Mouse (Mus musculus) T-cell, adult 2 months (primary cell): ENCODE results near the gene Il2rb.

Experiments used
- DNase-seq: peaks from one replicate; pipeline ENCODE4 v3.0.0; 2022; ENCODE audit warnings: low spot score

The Il2rb gene

DNA sequence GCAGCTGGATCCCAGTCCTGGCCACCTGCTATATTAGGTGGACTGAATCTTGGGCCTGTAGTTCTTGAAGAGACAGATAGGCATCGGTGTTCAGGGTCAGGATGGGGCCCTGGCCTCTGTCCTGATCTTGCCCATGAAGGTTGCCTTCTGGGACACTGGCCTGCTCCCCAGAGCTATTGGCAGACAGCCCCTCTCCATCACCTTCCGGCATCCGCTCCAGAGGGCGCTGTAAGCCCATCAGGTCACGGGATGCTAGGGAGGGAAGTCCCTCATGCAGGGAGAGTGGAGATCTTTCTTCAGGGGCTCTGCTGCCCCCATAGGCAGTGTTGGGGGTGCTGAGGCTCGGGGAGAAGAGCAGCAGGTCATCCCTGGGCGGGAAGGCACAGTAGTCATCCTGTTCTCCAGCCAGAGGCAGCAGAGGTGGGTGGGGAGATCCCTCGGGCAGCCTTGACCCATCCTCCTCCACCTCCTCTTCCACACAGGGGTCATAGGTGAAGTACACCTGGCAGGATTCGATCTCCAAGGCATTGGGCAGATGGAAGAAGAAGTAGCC lies 13.5 kb downstream of the Il2rb start:
- DNase-seq, result no peak

DNA sequence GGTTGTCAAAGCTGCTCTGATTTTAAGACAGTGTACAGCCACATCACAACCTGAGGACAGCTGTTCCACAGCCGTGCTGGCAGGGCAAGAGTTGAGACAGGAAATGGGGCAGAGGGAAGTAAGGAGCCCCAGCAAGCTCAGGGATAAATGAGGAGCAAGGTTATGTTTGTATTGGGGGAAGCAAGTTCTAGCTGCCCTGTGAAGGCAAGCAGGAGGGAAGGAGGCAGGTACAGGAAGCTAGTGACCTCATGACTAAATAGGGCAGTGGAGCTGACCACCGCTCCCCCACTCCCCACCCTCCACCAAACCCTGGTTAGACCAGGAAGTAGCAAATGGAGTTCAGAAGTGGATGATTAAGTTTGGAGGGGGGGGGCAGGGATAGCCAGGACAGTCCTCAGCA lies 14.1 kb downstream of the Il2rb start:
- no peak for DNase-seq

DNA sequence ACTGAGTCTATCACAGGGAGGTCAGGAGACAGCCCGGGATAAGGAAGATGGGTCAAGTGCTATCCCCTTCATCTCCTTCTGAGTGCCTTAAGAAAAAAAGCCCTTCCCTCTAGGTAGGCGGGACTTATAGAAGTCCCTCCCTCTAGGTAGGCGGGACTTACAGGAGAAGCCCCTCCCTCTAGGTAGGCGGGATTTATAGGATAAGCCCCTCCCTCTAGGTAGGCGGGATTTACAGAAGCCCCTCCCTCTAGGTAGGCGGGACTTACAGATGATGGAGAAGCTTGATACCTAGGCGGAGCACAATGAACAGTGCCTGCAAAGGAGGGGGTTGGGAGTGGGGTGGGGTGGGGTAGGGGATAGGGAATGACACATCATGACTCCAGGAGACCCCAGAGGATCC lies 15.0 kb downstream of the Il2rb start:
- peak; percentile 43 for DNase-seq

DNA sequence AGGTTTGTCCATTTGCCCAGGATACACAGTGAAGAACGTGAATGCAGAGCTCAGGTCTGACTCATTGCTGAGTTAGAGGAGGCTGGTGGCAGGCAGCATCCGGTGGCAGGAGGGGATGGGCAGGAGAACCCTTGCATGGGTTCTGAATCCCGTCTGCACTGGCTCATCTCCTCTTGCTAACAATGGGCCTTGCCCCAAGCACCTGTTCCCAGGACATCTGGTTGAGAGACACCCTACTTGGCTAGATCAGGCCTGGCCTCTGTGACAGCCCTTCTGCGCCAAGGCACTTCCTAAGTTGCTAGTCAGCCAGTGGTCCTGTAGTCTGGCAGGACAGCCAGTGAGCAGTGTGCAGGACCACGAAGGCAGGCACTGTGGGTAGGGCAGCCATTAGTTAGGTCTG lies 15.6 kb downstream of the Il2rb start:
- DNase-seq, result no peak

DNA sequence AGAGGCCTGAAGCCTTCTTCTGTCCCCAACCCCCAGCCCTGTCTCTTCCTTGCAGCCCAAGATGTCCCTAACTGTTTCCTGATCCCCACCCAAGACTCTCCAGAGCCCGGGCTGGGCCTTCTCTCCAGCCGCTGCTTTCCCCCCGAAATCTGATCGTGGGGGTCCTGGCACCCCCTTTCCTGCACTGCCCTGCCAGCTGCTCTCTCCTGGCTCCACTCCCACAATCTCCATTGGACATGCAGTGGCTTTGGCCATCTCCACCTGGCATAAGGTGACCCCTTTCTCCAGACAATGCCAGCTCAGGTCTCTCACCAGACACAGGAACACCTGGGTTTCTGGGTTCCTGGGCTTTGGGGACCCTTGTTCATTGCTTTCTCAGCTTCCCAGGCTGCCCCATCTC lies 17.0 kb downstream of the Il2rb start:
- no peak for DNase-seq

DNA sequence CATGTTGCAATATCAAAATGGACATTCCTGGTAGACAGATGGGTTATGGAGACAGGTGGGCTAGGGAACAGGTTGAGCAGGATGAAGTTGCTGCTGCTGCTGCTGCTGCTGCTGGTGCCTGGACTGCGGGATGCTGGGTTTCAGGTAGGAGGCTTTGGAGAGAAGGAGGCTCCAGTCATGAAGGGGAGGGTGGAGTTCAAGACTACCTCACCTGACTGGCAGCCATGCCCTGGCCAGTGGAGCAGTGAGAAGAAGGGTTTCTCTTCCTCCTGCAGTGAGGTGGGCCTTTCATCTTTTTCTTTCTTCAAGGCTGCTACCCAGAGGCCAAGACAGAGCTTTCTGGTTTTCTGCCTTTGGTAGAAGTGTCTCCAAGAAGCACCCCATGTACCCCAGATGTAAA lies 18.2 kb downstream of the Il2rb start:
- no peak for DNase-seq

DNA sequence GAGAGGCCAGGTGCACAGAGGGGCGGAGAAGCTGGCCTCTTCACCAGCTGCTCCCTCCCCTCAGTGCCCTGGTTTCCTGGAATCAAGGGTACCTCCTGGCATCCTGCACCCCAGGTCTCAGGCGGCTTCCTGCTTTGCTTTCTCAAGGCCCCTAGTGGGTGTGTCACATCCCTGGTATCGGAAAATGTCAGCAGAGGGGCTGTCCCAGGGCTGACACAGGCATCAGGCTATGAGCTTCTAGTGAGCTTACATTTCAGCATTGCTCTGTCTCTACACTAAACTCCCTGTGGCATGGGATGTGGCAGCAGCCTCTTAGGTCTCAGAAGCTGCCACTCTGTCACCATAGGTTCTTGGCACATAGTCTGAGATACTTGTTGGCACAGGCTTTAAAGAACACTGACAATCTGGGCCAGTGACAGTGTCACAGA lies 19.5 kb downstream of the Il2rb start:
- peak; percentile 64 for DNase-seq

DNA sequence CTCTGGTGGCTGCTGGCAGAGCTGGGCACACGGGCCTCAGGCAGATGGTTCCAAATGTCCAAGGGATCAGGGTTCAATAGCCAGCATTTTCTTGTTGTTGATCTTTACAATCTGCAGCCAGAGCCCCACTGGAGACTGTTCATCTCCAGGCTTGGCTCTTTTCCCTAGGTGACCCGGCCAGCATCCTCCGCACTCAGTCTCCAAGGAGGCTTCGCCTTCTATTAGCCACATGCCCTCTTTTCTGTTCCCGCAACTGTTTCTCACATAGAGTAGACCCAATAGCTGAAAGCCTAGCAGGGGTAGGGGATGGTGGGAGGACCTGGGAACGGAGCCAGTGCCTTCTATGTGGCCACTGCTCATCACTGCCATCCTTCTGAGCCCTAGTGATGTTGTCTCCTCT lies 21.6 kb downstream of the Il2rb start:
- no peak for DNase-seq

DNA sequence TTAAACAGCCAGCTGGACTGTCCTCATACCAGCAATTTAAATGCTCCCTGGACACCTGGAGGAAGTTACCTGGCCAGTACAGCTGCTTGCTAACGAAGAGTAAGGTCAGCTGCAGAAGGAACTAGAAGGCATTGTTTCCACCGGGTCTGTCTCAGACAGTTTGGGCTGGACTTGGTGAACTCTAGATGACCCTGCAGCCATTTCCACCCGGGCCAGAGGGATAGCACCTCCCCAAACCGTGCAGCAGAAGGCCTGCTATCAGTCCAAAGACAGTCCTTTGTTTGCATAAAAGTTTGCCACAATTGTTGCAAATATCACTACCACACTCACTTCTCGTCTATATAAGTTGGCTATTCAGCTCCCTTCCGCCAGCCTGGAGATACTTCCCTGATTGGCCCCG lies 23.2 kb downstream of the Il2rb start:
- DNase-seq, result no peak

DNA sequence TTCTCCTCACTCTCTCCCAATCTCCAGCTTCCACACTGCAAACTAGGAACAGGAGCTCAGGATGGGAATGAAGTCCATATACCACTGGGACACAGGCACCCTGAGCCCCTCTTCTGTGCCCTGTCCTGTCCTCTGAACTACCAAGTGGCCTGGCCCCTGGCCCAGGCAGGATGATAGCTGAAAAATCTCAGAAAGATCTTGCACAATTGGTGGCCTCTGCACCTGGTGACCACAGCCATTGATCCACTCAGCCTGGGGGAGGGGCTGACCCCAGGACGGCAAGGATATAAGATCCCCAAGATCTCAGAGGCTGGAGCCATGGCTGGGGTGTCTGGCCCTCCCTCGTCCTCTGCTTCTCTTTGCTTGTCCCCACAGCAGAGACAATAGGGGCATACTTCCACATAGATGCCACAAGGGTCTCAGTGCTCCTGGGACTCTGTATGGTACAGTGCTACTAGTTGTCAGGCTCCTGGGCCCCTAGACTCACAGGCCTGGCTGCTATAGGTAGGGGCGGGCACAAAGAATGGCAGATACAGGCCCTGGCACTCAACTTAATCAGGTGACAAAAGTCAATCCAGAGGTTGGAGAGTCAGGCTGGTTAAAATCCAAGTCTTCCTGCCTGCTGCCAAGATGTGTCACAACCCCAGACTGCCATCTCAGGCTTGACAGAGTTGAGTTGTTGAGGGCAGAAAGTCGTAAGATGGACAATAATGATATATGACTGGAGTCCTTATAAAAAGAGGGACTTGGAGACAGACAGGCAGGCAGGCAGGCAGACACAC lies 24.4 kb downstream of the Il2rb start:
- DNase-seq, result no peak

DNA sequence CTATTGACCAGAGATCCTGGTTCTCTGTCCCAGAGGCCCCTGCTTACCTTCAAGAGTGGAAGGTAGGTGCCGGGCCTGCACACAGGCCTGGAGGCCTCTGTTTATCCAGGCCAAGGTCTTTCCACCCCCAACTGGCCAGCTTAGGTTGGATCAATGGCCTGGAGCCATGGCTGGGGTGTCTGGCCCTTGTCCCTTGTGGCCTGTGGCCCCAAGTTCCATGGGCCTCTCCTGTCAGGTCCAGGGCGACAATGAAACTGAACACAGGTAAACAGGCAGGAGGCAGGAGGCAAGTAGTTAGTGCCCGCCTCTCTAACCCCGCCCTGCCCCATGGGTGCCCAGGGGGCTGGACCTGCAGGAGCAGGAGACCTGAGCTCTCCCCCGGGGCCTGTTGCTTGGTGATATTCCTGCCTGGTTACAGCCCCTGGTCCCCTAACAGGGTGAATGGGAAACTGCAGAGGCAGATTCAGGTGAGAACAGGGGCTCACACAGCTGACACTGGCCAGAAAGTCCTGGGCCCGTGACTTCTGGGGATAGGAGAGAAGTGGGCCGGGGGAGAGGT lies 26.6 kb downstream of the Il2rb start, which contains the start of gene Tmprss6:
TSS of gene Tmprss6 (minus strand) at position 256 of the 559 bp plus-strand sequence.
- no peak for DNase-seq

DNA sequence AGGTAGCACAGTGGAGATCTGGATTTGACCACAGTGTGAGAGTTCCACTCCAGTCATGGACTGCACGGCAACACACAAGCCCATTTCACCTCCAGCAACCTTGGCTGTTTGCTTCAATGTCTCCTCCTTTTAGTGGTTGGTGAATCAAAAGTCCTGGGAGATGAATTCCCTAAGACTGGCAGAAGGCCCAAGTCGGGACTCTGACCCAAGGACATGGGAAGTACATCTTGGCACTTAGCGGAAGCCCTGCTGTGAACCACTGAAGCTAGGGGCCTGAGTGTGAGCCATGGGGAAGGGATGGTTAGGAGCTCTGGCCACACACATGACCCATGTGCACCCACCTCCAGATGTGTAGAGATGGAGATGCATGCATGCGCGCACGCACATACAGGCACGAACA lies 27.5 kb downstream of the Il2rb start:
- no peak for DNase-seq

DNA sequence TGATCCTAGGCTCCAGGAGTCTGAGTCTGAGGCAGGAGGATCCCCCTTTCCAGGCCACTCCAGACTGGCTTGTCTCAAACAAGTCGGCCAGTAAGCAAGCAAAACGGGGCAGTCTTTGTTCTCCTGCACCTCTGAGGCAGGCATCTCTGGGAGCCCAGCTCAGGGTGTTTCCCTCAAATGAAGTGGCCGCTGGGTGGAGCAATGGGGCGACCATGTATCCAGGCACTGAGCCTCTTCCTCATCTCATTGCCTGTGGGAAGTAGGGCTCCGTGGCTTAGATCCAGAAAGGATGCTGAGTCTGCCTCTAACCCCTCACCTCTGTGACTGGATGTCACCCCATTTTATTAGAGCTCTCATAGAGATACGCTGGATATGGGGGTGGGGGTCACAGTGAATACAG lies 28.3 kb downstream of the Il2rb start:
- no peak for DNase-seq

DNA sequence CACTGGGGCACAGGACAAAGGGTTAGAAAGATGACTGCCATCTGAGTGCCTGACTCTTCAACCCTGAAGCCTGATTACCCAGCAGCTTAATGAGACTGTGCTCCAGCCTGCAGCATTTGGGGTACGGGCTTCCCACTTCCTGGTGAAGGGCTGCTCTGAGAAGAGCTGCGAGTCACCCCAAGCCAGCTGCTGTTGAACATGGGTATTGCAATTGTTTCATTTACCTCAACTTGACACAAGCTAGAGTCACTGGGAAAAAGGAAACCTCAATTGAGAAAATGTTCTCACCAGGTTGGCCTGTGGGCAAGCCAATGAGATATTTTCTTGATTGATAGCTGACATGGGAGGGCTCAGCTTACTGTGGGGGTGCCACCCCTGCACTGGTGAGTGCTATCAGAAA lies 32.1 kb downstream of the Il2rb start:
- DNase-seq, result peak; percentile 70

DNA sequence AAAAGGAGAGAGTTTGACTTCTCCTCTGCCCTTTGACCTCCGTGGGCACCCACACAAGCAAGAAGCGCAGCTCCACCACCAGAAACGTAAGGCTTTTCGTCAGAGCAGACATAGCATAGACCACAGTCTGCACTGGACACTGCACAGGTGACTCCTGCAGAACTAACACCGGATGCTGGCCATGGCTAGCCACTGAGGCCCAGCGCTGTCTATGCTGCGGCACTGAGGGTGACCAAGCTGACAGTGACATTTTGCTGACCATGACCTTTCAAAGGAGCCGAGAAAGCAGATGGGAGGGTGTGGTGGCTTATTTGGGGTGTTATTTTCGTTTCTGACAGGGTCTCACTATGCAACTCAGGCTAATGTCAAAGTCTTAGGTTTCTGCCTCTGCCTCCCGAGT lies 37.9 kb downstream of the Il2rb start:
- DNase-seq, result no peak

DNA sequence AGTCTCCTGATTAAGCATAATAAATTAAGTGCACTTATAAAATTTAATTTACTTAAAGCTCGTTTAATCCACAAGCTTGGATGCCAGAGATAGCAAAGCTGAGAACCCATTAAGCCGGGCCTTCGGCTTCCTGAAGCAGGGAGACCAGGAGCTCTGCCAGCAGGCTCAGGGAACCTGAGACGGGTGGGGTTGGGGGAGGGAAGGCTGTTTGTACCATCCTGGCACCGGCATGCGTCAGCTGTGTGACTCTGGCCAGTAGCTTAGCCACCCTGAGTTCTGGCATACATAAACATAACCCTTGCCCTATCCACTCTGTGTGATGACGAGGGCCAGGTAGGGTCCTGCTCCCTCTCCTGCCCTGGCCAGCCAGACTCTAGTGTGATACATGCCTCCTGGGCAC lies 39.0 kb downstream of the Il2rb start:
- DNase-seq, result no peak

DNA sequence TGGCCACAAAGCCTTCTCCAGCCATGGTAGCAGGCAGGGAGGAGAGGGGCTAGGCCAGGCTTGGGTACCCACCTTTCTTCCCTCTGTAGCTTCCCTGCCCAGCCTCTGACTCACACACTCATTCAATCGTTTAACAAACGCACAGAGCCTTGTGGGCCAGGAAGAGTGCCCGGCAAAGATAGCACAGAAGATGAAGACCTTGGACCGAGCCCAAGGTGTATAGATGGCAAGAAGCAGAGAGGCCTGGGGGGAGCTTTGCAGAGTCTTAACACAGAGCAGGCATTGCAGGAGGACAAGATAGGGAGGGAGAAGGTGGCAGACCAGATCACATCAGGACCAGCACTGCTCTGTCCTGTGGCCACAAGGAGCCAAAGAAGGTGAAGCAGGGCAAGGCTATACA lies 39.9 kb downstream of the Il2rb start:
- DNase-seq, result no peak

DNA sequence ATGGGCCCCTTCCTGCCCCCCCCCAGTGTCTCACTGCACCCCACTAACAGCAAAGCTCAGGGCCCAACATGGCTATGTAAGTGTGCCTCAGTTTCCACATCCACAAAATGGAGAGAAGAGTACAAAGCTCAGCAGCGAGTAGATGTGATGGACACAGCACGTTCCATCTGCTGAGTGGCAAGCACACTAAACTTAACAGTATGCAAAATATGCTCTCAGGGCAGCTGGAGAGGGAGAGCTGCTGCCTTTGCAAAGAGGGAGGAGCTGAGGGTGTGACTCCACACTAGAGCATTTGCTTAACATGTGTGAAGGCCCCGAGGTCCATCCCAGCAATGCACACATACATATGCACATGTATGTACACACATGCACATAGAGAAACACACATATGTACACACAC lies 42.1 kb downstream of the Il2rb start:
- DNase-seq, result no peak

DNA sequence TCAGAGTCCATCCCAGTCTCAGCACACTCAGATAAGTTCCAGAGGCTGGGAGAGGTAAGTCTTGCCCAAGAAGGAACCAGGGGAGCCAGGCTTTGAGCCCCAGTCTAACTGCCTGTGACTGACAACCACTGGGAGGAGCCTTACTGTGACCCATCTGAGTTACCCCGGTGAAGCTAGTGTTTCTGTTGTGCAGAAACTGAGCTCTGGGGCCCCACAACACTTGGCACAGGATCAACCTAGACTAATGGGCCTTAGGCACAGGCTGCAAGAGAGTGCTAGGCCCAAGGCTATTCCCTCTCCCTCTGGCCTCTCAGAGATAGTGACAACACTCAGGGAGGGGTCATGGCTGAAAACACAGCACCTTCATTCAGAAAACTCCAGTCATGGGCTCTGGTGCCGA lies 43.9 kb downstream of the Il2rb start:
- no peak for DNase-seq

DNA sequence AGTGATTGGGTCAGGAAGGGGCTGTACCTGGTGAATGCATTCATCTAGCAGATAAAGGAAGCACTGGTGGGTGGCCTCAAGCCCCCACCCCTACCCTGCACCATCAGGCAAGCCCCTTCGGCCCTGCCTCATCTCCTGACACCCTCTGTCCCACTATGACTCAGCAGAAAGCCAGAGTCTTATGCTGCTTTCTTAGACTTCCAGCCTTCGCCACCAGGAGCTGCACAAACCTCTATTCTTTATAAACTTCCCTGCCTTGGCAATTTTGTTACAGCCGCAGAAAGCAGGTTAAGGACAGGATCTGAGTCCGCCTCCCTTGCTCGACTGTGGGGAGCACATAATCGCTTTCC lies 44.7 kb downstream of the Il2rb start:
- peak; percentile 17 for DNase-seq

DNA sequence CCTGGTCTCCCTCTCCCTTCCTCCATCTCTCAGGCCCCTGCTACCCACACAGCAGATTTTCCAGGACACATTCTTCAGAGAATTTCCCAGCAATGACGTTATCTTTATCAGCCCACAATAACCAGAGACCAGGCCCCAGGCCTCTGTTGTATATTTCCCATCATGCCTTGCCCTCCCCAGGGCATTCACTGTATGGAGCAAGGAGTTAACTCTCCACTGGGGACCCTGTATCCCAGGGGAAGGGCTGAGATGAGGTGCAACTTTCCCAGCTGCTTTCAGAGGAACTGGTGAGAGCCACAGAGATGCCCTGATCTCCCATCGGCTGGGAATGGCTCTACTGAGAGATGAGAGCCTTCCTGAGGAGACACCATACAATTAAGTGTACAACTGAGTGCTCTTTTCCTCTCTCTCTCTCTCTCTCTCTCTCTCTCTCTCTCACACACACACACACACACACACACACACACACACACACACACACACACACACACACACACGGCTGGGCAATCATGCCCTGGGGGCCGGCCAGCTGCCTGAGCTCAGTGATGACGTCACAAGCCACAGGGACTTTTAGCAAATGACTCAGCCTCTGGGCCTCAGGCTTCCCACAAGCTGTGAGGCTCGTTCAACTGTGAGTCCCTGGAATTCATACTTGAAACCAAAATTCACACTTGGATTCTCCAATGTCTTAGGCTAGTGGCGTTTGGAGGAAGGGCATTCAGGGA lies 45.2 kb downstream of the Il2rb start:
- DNase-seq, result peak; percentile 79

DNA sequence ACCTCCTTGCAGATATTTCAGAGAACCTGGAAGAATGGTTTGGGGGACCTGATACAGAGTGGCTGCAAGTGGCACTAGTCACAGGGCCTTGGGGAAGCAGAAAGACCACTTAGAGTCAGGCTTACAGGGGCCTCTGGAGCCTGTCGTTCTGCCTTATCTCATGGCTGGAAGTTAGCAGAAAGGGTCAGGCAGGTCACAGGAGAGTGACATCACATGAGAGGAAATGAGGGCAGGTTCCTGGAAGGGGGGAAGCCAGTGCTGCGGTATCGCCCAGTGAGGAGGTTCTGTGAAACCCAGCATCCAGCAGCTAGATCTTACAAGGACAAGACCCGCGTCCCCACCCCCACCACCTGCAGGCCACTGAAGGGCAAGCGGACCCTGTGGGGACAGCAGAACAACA lies 45.9 kb downstream of the Il2rb start:
- peak; percentile 28 for DNase-seq
